Mouse (Mus musculus): ENCODE measurements around the gene Izumo1r. TPM values are rescaled to one million over a fixed set of nuclear protein-coding genes. Genes with fewer than 3 reads are reported as not detected.

Gene Izumo1r
- total and polyA plus RNA-seq, 3 experiments = not detected

DNA sequence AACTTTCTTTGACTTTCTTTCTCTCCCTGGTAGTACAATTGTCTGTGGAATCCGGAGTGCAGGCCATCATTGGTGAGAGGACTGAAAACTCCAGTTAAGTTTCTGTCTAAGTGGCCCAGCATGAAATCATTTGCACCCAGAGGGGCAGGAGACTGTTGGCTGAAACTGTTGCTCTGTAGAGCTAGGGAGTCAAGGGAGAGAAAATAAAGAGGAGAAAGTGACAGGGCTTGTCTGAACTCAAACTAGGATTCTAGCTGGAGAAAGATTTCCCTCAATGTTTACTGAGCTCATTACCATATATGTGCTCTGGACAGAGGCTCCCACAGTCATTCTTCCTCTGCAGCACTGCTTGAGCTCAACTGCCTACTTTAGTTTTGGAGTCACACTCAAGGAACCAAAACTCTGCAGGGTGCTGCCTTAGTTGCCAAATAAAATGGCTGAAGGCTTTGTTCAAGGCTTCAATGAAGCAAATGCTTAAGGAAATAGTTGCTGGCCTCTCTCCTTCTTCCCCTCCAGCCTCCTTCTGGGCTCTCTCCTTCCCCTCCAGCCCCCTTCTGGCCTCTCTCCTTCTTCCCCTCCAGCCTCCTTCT lies 18.3 kb upstream of the Izumo1r start:
- TF ChIP-seq SMC3 (IDR thresholded peaks at IDR 0.05; ENCODE audit: low read depth, low read length) = no peak
- DNase-seq (ENCODE audit: low read depth, low spot score) = no peak
- no peaks in the 10 kb centered on the region for H3K9me3 ChIP-seq (replicated peaks; ENCODE audit: insufficient read depth, low read length)
- H3K36me3 ChIP-seq (ENCODE audit: control insufficient read depth in 1 of 2, insufficient read depth in 2 of 2, low read length in 2 of 2) = no peaks in the 10 kb centered on the region
- no peaks in the 10 kb centered on the region for H3K4me1 ChIP-seq (ENCODE audit: control insufficient read depth in 1 of 2, insufficient read depth in 2 of 2, low read length in 2 of 2)
- no peak overlapping the region for H3K4me3 ChIP-seq (ENCODE audit: control insufficient read depth in 1 of 2, insufficient read depth in 1 of 2, low read depth in 2 of 2, low read length in 2 of 2)
- H3K9ac ChIP-seq (ENCODE audit: control insufficient read depth, low read depth, low read length, poor library complexity, severe bottlenecking) = no peak overlapping the region
- peaks cover 7 to 14% of the 10 kb centered on the region in 2 experiments; a peak in 3 of 4 replicates for H3K27me3 ChIP-seq (ENCODE audit: control insufficient read depth in 1 of 2, insufficient read depth in 2 of 2, low read length in 2 of 2)
- H3K79me2 ChIP-seq (ENCODE audit: control insufficient read depth, insufficient read depth, low read length, poor library complexity) = no peaks in the 10 kb centered on the region
- no peak overlapping the region for H3K27ac ChIP-seq (ENCODE audit: control insufficient read depth, low read depth, low read length)

DNA sequence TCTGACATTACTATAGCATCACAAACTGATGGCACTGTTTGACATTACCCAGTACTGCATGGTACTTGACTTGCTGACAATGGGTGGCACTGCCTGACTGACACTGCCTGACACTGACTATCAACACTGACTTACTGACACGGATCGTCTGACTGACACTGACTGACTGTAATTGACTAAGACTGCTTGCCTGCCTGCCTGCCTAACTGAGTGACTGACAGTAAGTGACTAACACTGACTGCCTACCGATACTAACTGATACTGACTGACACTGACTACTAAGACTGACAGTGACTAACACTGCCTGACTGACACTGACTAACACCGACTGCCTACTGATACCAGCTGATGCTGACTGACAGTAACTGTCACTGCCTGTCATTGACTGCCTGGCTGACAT lies 17.5 kb upstream of the Izumo1r start:
- Histone ChIP-seq H3K9me3 (replicated peaks; ENCODE audit: insufficient read depth, low read length) (no peaks in the 10 kb centered on the region), H3K36me3 (ENCODE audit: control insufficient read depth in 1 of 2, insufficient read depth in 2 of 2, low read length in 2 of 2) (no peaks in the 10 kb centered on the region), H3K4me1 (ENCODE audit: control insufficient read depth in 1 of 2, insufficient read depth in 2 of 2, low read length in 2 of 2) (no peaks in the 10 kb centered on the region), H3K27me3 (ENCODE audit: control insufficient read depth in 1 of 2, insufficient read depth in 2 of 2, low read length in 2 of 2) (peaks cover 10 to 14% of the 10 kb centered on the region in 2 experiments; a peak in 3 of 4 replicates), H3K27ac (ENCODE audit: control insufficient read depth, low read depth, low read length) (no peak overlapping the region), H3K4me3 (ENCODE audit: control insufficient read depth in 1 of 2, insufficient read depth in 1 of 2, low read depth in 2 of 2, low read length in 2 of 2) (no peak overlapping the region), H3K9ac (ENCODE audit: control insufficient read depth, low read depth, low read length, poor library complexity, severe bottlenecking) (no peak overlapping the region), H3K79me2 (ENCODE audit: control insufficient read depth, insufficient read depth, low read length, poor library complexity) (no peaks in the 10 kb centered on the region)
- peak; percentile 26 for DNase-seq (ENCODE audit: low read depth, low spot score)
- TF ChIP-seq MAX (IDR thresholded peaks at IDR 0.05; ENCODE audit: low read length) = no peak
- no peak for TF ChIP-seq RAD21 (IDR thresholded peaks at IDR 0.05; ENCODE audit: low read depth, low read length)
- TF ChIP-seq POLR2AphosphoS5 (IDR thresholded peaks at IDR 0.05; ENCODE audit: borderline replicate concordance, low read depth, low read length) = peak; percentile 89; the same call in 1 of the 2 replicates
- no peak for TF ChIP-seq ELF1 (IDR thresholded peaks at IDR 0.05; ENCODE audit: low read depth, low read length)

DNA sequence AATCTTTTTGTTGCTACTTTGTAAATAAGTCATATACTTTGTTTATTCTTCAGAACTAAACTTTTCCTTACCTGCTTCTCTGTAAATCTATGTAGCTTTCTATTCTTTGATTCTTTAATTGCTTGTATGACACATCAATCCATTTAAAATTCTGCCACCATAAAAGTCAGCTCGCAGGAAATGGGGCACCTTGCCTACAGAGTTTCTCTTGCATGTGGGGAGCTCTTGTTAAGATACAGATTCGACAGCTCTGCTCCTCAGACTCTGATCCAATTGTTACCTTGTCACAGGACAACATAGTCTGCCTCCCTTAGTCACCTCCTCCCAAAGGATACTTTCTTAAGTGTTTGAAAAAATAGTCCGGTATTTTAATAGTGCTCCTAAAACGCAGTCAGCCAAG lies 16.9 kb upstream of the Izumo1r start:
- Histone ChIP-seq H3K27ac (ENCODE audit: control insufficient read depth, low read depth, low read length) (no peak overlapping the region), H3K9me3 (replicated peaks; ENCODE audit: insufficient read depth, low read length) (no peaks in the 10 kb centered on the region), H3K27me3 (ENCODE audit: control insufficient read depth in 1 of 2, insufficient read depth in 2 of 2, low read length in 2 of 2) (peaks cover 10 to 14% of the 10 kb centered on the region in 2 experiments), H3K36me3 (ENCODE audit: control insufficient read depth in 1 of 2, insufficient read depth in 2 of 2, low read length in 2 of 2) (no peaks in the 10 kb centered on the region), H3K79me2 (ENCODE audit: control insufficient read depth, insufficient read depth, low read length, poor library complexity) (no peaks in the 10 kb centered on the region), H3K4me3 (ENCODE audit: control insufficient read depth in 1 of 2, insufficient read depth in 1 of 2, low read depth in 2 of 2, low read length in 2 of 2) (no peak overlapping the region), H3K9ac (ENCODE audit: control insufficient read depth, low read depth, low read length, poor library complexity, severe bottlenecking) (no peak overlapping the region), H3K4me1 (ENCODE audit: control insufficient read depth in 1 of 2, insufficient read depth in 2 of 2, low read length in 2 of 2) (no peaks in the 10 kb centered on the region)
- TF ChIP-seq KAT2A (conservative IDR thresholded peaks at IDR 0.05; ENCODE audit: low read depth, low read length) (no peak), TCF12 (IDR thresholded peaks at IDR 0.05; ENCODE audit: low read depth, low read length) (no peak), JUND (IDR thresholded peaks at IDR 0.05; ENCODE audit: low read depth, low read length) (no peak)
- DNase-seq (ENCODE audit: low read depth, low spot score) = no peak

All from MEL (cell line).